Mouse (Mus musculus): ENCODE data around the gene Msh2. TPM values are rescaled to one million over a fixed set of nuclear protein-coding genes. Genes with fewer than 3 reads are reported as not detected.

The Msh2 gene
- polyA plus RNA-seq, 1 experiment from 2014 or later: 57.9 TPM

GRCm38 (mm10) chr17:87731962-87732361 lies 59.8 kb downstream of the Msh2 start:
- no peak for ATAC-seq (replicated peaks; ENCODE audit: low FRiP score, low TSS enrichment, low read depth)
- no peaks in the 10 kb centered on the region for H3K4me1 ChIP-seq (replicated peaks; ENCODE audit: control insufficient read depth, insufficient read depth, low read length)
- H3K9me3 ChIP-seq (ENCODE audit: control insufficient read depth, low read length): no peaks in the 10 kb centered on the region
- H3K4me3 ChIP-seq (ENCODE audit: low read depth, low read length): no peak overlapping the region
- no peak overlapping the region for H3K27ac ChIP-seq (ENCODE audit: low read depth)
- H3K36me3 ChIP-seq (ENCODE audit: control insufficient read depth, insufficient read depth, low read length): no peaks in the 10 kb centered on the region
- no peak overlapping the region for H3K9ac ChIP-seq (ENCODE audit: low read length)
- no peak overlapping the region for H3K4me2 ChIP-seq (ENCODE audit: low read length)
- H3K27me3 ChIP-seq (replicated peaks; ENCODE audit: control insufficient read depth, insufficient read depth, low read length): no peaks in the 10 kb centered on the region
- 87% methylated on average over 4 of the region's 4 CpGs for WGBS
- no peak for DNase-seq (ENCODE audit: low spot score)

DNA sequence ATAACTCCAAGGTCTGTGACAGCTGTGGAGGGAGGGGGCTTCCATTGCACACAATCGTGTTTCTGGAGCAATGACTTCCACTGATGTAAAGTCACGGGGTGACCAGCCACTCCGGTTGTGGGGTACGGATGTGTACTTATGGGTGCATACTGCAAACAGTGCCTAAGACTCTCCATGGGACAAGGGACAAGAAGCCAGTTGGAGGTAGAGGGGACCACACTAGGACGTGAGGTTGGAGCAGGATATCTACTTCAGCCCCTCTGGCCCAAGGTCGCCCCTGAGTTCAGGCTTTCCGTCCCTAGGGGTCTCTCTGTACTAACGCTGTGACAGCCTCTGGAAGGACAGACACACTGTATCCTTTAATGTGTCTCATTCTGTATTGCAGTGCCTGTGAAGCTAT lies 62.3 kb downstream of the Msh2 start:
- Histone ChIP-seq H3K4me3 (ENCODE audit: low read depth, low read length) (no peak overlapping the region), H3K4me2 (ENCODE audit: low read length) (no peak overlapping the region), H3K9me3 (ENCODE audit: control insufficient read depth, low read length) (no peaks in the 10 kb centered on the region), H3K36me3 (ENCODE audit: control insufficient read depth, insufficient read depth, low read length) (no peaks in the 10 kb centered on the region), H3K4me1 (replicated peaks; ENCODE audit: control insufficient read depth, insufficient read depth, low read length) (no peaks in the 10 kb centered on the region), H3K9ac (ENCODE audit: low read length) (no peak overlapping the region), H3K27ac (ENCODE audit: low read depth) (no peak overlapping the region), H3K27me3 (replicated peaks; ENCODE audit: control insufficient read depth, insufficient read depth, low read length) (no peaks in the 10 kb centered on the region)
- no peak for ATAC-seq (replicated peaks; ENCODE audit: low FRiP score, low TSS enrichment, low read depth)
- WGBS: 86% methylated on average over 8 of the region's 8 CpGs
- DNase-seq (ENCODE audit: low spot score): no peak

DNA sequence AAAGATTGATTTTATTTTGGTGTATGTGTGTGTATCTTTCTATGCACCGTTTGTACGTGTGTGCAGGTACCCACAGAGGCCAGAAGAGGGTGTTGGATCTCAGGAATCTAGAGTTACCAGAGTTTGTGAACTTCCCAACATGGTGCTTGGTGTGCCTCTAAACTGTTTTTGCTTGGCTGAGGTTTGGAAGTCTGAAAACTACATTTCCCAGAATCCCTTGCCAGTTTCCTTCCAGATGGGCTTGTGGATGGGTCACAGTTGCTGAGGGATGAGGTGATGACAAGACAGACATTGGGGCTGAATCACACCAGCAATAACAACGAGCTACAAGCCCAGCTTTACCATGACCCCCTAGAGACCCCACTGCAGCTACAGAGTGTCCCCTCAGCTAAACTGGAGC lies 65.0 kb downstream of the Msh2 start:
- no peak overlapping the region for H3K9ac ChIP-seq (ENCODE audit: low read length)
- no peak overlapping the region for H3K27ac ChIP-seq (ENCODE audit: low read depth)
- no peaks in the 10 kb centered on the region for H3K9me3 ChIP-seq (ENCODE audit: control insufficient read depth, low read length)
- ATAC-seq (replicated peaks; ENCODE audit: low FRiP score, low TSS enrichment, low read depth) (no peak), DNase-seq (ENCODE audit: low spot score) (no peak)
- no peaks in the 10 kb centered on the region for H3K36me3 ChIP-seq (ENCODE audit: control insufficient read depth, insufficient read depth, low read length)
- WGBS: 82% methylated on average over 3 of the region's 3 CpGs
- no peaks in the 10 kb centered on the region for H3K4me1 ChIP-seq (replicated peaks; ENCODE audit: control insufficient read depth, insufficient read depth, low read length)
- no peak overlapping the region for H3K4me2 ChIP-seq (ENCODE audit: low read length)
- H3K27me3 ChIP-seq (replicated peaks; ENCODE audit: control insufficient read depth, insufficient read depth, low read length): no peaks in the 10 kb centered on the region; the same call in 1 of the 2 replicates
- H3K4me3 ChIP-seq (ENCODE audit: low read depth, low read length): no peak overlapping the region

- Histone ChIP-seq H3K36me3 (ENCODE audit: control insufficient read depth, insufficient read depth, low read length) (no peaks in the 10 kb centered on the region), H3K27me3 (replicated peaks; ENCODE audit: control insufficient read depth, insufficient read depth, low read length) (peaks cover 19% of the 10 kb centered on the region), H3K27ac (ENCODE audit: low read depth) (no peak overlapping the region), H3K4me1 (replicated peaks; ENCODE audit: control insufficient read depth, insufficient read depth, low read length) (no peaks in the 10 kb centered on the region), H3K4me2 (ENCODE audit: low read length) (no peak overlapping the region), H3K9ac (ENCODE audit: low read length) (no peak overlapping the region), H3K4me3 (ENCODE audit: low read depth, low read length) (no peak overlapping the region), H3K9me3 (ENCODE audit: control insufficient read depth, low read length) (no peaks in the 10 kb centered on the region)
- ATAC-seq (replicated peaks; ENCODE audit: low FRiP score, low TSS enrichment, low read depth) (no peak), DNase-seq (ENCODE audit: low spot score) (no peak)
- WGBS: 28% methylated on average over 1 of the region's 1 CpGs
Measured at GRCm38 (mm10) chr17:87739835-87740234, 67.7 kb downstream of the Msh2 start.

- DNase-seq (ENCODE audit: low spot score) (peak; percentile 66), ATAC-seq (replicated peaks; ENCODE audit: low FRiP score, low TSS enrichment, low read depth) (no peak)
- Histone ChIP-seq H3K36me3 (ENCODE audit: control insufficient read depth, insufficient read depth, low read length) (no peaks in the 10 kb centered on the region), H3K27me3 (replicated peaks; ENCODE audit: control insufficient read depth, insufficient read depth, low read length) (peaks cover 50% of the 10 kb centered on the region), H3K9ac (ENCODE audit: low read length) (0 out of 2 replicates have a peak overlapping the region, but pooled peaks have one; percentile 11), H3K4me2 (ENCODE audit: low read length) (peak overlapping the region; percentile 99), H3K4me1 (replicated peaks; ENCODE audit: control insufficient read depth, insufficient read depth, low read length) (peaks cover 9% of the 10 kb centered on the region; the same call in 1 of the 2 replicates), H3K4me3 (ENCODE audit: low read depth, low read length) (peak overlapping the region; percentile 53), H3K9me3 (ENCODE audit: control insufficient read depth, low read length) (no peaks in the 10 kb centered on the region), H3K27ac (ENCODE audit: low read depth) (no peak overlapping the region)
- WGBS: 11% methylated on average over 32 of the region's 32 CpGs
Measured at GRCm38 (mm10) chr17:87744985-87745925, 73.1 kb downstream of the Msh2 start.

GRCm38 (mm10) chr17:87745926-87746888 lies 74.1 kb downstream of the Msh2 start:
- H3K4me2 ChIP-seq (ENCODE audit: low read length): peak overlapping the region; percentile 99
- DNase-seq (ENCODE audit: low spot score) (peak; percentile 74), ATAC-seq (replicated peaks; ENCODE audit: low FRiP score, low TSS enrichment, low read depth) (peak; percentile 85)
- 2% methylated on average over 100 of the region's 101 CpGs for WGBS
- H3K27me3 ChIP-seq (replicated peaks; ENCODE audit: control insufficient read depth, insufficient read depth, low read length): peaks cover 50% of the 10 kb centered on the region
- H3K36me3 ChIP-seq (ENCODE audit: control insufficient read depth, insufficient read depth, low read length): no peaks in the 10 kb centered on the region
- H3K4me1 ChIP-seq (replicated peaks; ENCODE audit: control insufficient read depth, insufficient read depth, low read length): peaks cover 9% of the 10 kb centered on the region; the same call in 1 of the 2 replicates
- H3K9ac ChIP-seq (ENCODE audit: low read length): 0 out of 2 replicates have a peak overlapping the region, but pooled peaks have one; percentile 11
- H3K4me3 ChIP-seq (ENCODE audit: low read depth, low read length): peak overlapping the region; percentile 53
- no peaks in the 10 kb centered on the region for H3K9me3 ChIP-seq (ENCODE audit: control insufficient read depth, low read length)
- H3K27ac ChIP-seq (ENCODE audit: low read depth): no peak overlapping the region

DNA sequence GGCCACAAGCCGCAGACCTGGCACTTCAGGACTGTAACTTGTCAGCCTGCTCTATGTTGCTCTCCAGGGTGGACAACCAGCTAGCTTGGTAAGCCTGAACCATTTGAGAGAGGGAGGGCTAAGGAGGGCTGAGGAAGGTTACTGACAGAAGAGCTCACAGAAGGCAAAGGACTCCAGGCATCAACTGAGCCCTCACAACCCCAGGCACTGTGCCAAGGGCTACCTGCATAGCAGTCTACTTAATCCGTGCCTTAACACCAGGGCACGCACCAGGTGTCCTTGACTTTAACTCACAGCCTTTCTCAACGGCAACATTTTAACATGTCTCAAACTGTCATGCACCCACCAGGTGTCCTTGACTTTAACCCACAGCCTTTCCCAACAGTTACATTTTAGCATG lies 88.2 kb downstream of the Msh2 start:
- no peak overlapping the region for H3K4me2 ChIP-seq (ENCODE audit: low read length)
- DNase-seq (ENCODE audit: low spot score) (no peak), ATAC-seq (replicated peaks; ENCODE audit: low FRiP score, low TSS enrichment, low read depth) (no peak)
- H3K36me3 ChIP-seq (ENCODE audit: control insufficient read depth, insufficient read depth, low read length): no peaks in the 10 kb centered on the region
- H3K27me3 ChIP-seq (replicated peaks; ENCODE audit: control insufficient read depth, insufficient read depth, low read length): no peaks in the 10 kb centered on the region
- H3K27ac ChIP-seq (ENCODE audit: low read depth): no peak overlapping the region
- H3K4me3 ChIP-seq (ENCODE audit: low read depth, low read length): no peak overlapping the region
- no peaks in the 10 kb centered on the region for H3K9me3 ChIP-seq (ENCODE audit: control insufficient read depth, low read length)
- no peaks in the 10 kb centered on the region for H3K4me1 ChIP-seq (replicated peaks; ENCODE audit: control insufficient read depth, insufficient read depth, low read length)
- 82% methylated on average over 4 of the region's 4 CpGs for WGBS
- no peak overlapping the region for H3K9ac ChIP-seq (ENCODE audit: low read length)

- no peak for ATAC-seq (replicated peaks; ENCODE audit: low FRiP score, low TSS enrichment, low read depth)
- Histone ChIP-seq H3K27me3 (replicated peaks; ENCODE audit: control insufficient read depth, insufficient read depth, low read length) (no peaks in the 10 kb centered on the region), H3K36me3 (ENCODE audit: control insufficient read depth, insufficient read depth, low read length) (no peaks in the 10 kb centered on the region), H3K4me2 (ENCODE audit: low read length) (no peak overlapping the region), H3K9ac (ENCODE audit: low read length) (no peak overlapping the region), H3K9me3 (ENCODE audit: control insufficient read depth, low read length) (no peaks in the 10 kb centered on the region), H3K27ac (ENCODE audit: low read depth) (no peak overlapping the region), H3K4me1 (replicated peaks; ENCODE audit: control insufficient read depth, insufficient read depth, low read length) (no peaks in the 10 kb centered on the region), H3K4me3 (ENCODE audit: low read depth, low read length) (no peak overlapping the region)
- 45% methylated on average over 7 of the region's 7 CpGs for WGBS
- no peak for DNase-seq (ENCODE audit: low spot score)
Measured at GRCm38 (mm10) chr17:87763146-87763545, 91.0 kb downstream of the Msh2 start.

Data from intestine, embryonic 14.5 days (tissue).